Mouse (Mus musculus): Measurements from ENCODE around the gene Ppil1.

Ppil1 gene

GRCm38 (mm10) chr17:29263840-29264633 is at the start of gene Ppil1:
Ppil1 (minus strand) TSS chr17:29264186.
- DNase-seq: peak; percentile 87 to 93

- DNase-seq: no peak
These were observed 49.3 kb upstream of the Ppil1 start for GRCm38 (mm10) chr17:29313300-29313699.

GRCm38 (mm10) chr17:29312082-29312481 is 48.1 kb upstream of the Ppil1 start:
- DNase-seq: no peak

GRCm38 (mm10) chr17:29311602-29312001 is 47.6 kb upstream of the Ppil1 start:
- DNase-seq: no peak

- no peak for DNase-seq
These were observed 46.2 kb upstream of the Ppil1 start for GRCm38 (mm10) chr17:29310056-29310623.

GRCm38 (mm10) chr17:29305871-29306270 is 41.9 kb upstream of the Ppil1 start:
- DNase-seq: peak in 1 of 2 experiments; percentile 35

GRCm38 (mm10) chr17:29305058-29305806 is 41.2 kb upstream of the Ppil1 start:
- peak in 1 of 2 experiments; percentile 61 for DNase-seq

GRCm38 (mm10) chr17:29304376-29305057 is 40.5 kb upstream of the Ppil1 start:
- DNase-seq: peak in 1 of 2 experiments; percentile 31

- no peak for DNase-seq
These were observed 39.9 kb upstream of the Ppil1 start for GRCm38 (mm10) chr17:29303856-29304255.

GRCm38 (mm10) chr17:29303087-29303486 is 39.1 kb upstream of the Ppil1 start:
- peak in 1 of 2 experiments; percentile 74 for DNase-seq

- peak in 1 of 2 experiments; percentile 72 for DNase-seq
These were observed 38.2 kb upstream of the Ppil1 start for GRCm38 (mm10) chr17:29302149-29302548.

- peak in 1 of 2 experiments; percentile 41 for DNase-seq
These were observed 37.4 kb upstream of the Ppil1 start for GRCm38 (mm10) chr17:29301421-29301820.

DNA sequence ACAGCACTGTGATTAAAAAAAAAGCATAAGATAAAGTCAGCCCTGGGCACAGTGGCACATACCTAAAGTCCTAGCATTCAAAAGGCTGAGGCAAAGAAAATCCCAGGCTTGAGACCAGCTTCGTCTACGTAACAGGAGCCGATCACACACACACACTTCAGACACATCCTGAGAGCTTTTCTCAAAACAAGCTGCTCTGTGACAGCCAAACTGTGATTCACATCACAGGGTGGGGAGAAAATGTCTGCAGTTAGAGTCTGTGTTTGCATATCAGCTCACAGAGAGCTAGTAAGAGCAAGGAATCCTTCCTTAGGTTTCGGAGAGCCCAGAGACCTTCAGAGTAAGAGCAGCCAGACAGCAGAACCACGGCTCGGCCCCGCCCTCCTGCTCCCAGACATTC is 36.9 kb upstream of the Ppil1 start:
- no peak for DNase-seq

- peak; percentile 56 to 67 for DNase-seq
These were observed 35.3 kb upstream of the Ppil1 start for GRCm38 (mm10) chr17:29299282-29299681.

GRCm38 (mm10) chr17:29297813-29298212 is 33.8 kb upstream of the Ppil1 start:
- DNase-seq: peak in 1 of 2 experiments; percentile 36

DNA sequence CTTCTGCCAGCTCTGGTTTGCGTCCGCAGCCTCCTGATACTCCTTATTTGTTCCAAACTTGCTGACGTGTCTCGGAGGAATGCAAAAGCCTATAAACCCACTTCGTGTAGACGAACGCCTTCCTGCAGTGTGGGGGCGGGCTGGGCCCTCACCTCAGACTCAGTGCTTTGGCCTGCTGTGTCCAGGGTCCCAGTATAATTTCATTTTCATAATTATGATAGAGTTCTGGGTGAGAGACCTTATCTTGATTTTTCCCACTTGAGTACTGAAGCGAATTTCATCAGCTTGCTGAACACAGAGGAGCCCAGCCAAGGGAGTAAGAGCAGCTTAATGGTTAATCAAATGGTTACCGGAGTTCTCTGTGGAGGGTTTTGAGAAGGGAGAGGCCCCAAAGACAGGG is 33.3 kb upstream of the Ppil1 start:
- DNase-seq: peak in 1 of 2 experiments; percentile 50

DNA sequence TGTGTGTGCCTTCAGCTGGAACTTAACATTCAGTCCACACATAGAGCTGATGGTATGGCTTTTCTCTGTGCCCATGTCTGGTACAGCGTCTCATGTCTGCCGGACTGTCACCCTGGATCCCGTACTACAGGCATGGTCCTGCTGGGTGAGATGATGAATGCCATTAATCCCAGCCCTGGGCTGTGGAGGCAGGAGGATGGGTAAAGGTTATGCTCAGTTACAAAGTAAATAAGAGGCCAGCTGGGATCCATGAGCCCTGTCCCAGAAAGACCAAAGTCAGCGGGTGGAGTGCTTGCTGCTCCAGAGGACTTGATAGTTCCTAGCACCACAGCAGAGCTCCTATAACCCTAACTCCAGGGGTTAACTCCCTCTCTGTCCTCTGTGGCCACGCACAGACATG is 31.8 kb upstream of the Ppil1 start:
- DNase-seq: peak in 1 of 2 experiments; percentile 48

DNA sequence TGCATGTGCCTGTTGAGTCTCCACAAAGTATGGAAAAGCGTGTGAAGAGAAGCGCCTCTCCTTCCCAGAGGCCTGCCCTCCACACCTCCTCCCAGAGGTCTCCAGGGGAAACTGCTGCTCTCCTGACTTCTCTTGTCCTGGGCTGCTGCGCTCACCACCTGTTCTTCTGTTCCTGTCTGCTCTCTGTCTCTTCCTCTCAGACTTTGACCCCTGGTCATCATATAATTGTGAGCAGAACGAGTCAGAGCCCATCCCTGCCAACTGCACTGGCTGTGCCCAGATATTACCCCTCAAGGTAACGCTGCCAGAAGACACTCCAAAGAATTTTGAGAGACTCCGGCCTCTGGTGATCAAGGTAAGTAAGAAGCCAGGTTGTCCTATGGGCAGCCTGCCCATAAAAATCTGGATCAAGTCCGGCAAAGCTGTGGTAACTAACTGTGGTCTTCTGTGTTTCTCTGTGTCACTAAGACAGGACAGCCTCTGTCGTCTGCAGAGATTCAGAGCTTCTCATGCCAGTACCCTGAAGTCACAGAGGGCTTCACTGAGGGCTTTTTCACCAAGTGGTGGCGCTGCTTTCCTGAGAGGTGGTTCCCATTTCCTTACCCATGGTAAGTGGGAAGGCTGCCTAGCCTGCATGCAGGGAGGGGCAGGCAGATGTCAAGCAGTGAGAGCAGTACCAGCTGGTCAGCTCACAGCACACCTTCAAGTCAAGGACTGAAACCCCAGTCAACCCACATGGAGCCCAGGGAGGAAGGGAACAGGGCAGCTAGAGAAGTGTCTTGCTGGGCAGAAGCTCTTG is 30.0 kb upstream of the Ppil1 start:
- peak; percentile 72 to 79 for DNase-seq

GRCm38 (mm10) chr17:29292996-29293395 is 29.0 kb upstream of the Ppil1 start:
- DNase-seq: no peak

DNA sequence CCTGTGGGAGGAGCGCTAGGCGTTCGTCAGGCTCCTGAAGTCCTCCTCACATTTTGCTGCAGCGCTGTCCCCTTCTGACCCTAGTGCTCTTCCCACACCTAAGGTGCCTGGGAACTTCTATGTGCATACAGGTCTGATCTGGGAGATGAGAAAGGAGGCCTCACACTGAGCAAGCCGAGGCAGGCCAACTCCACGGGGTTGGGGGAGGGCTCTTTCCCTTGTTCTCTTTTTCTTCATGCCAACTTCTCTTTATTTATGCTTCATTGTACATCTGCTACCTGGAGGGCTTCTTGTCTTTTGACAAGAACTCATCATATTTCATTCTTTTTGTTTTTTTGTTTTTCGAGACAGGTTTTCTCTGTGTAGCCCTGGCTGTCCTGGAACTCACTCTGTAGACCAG is 27.8 kb upstream of the Ppil1 start:
- DNase-seq: no peak

- DNase-seq: no peak
These were observed 18.4 kb upstream of the Ppil1 start for GRCm38 (mm10) chr17:29282216-29282952.

All from kidney, postnatal 4 days (tissue).